Mouse (Mus musculus): ENCODE data around the gene Iqcd. TPM values are rescaled to one million over a fixed set of nuclear protein-coding genes. Genes with fewer than 3 reads are reported as not detected.
A peak's percentile ranks its signal among the peaks of the same experiment; 100 is the strongest.

Iqcd gene
- polyA plus RNA-seq, 2 experiments, result 0.12 to 1.4 TPM

DNA sequence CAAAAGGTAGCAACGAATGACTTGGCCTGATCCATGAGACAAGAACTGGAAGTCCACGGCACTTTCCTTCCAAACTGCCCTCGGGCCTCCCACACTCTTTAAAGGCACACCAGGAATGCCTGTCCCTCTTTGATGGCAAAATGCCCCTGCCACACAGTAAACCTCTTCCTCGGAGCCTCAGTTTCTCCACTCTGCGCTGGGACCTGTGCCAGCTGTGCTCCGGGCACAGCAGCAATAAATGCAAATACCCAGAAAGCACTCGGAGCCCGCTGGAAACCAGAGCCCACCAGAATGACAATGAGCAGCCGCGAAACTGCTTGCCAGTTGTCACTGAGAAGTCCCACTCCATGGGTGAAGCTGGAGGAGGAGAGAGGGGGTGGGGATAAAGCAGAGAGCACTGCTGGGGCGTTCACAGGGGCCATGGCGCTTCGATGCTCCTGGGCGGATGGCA, 21.0 kb upstream of the Iqcd start:
- Histone ChIP-seq H3K27ac (replicated peaks; ENCODE audit: low read depth, low read length) (peak overlapping the region; percentile 84), H3K9me3 (ENCODE audit: control insufficient read depth, low read length) (no peaks in the 10 kb centered on the region), H3K27me3 (ENCODE audit: control insufficient read depth, insufficient read depth, low read length) (no peaks in the 10 kb centered on the region), H3K4me2 (replicated peaks; ENCODE audit: low read depth, low read length, severe bottlenecking) (peak overlapping the region; percentile 8; the same call in 1 of the 2 replicates), H3K4me1 (ENCODE audit: control insufficient read depth, insufficient read depth, low read length) (peaks cover 92% of the 10 kb centered on the region), H3K9ac (ENCODE audit: low read depth, low read length, severe bottlenecking) (peak overlapping the region; percentile 28), H3K36me3 (ENCODE audit: control insufficient read depth, insufficient read depth, low read length) (no peaks in the 10 kb centered on the region), H3K4me3 (replicated peaks; ENCODE audit: low read length) (no peak overlapping the region)
- no peak for DNase-seq (ENCODE audit: low spot score)
- 22% methylated on average over 14 of the region's 14 CpGs for WGBS
- no peak for TF ChIP-seq POLR2A (IDR thresholded peaks at IDR 0.05; ENCODE audit: borderline replicate concordance, extremely low read depth, insufficient read depth, insufficient read length)
- no peak for ATAC-seq (ENCODE audit: low FRiP score, low read depth)

DNA sequence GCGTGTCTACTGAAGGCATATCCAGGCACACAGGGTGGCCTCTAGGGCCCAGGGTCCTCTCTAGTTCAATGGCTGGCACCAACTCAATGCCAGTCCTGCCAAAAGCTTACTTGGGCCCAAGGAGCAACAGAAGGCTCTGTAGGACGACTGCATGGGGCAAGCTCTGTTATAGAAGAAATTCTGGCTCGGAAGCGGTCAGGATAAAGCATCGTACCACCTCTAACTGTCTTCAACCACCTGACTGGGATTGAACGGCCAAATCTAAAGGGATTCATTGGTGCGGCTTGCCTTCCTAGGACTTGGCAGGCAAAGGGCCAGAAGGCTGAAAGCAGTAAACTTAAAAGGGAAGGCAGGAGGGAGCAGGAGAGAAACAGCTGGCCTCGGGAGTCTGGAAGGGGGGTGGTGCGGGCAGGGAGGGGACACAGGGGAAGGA, 20.5 kb upstream of the Iqcd start:
- no peak for TF ChIP-seq POLR2A (IDR thresholded peaks at IDR 0.05; ENCODE audit: borderline replicate concordance, extremely low read depth, insufficient read depth, insufficient read length)

DNA sequence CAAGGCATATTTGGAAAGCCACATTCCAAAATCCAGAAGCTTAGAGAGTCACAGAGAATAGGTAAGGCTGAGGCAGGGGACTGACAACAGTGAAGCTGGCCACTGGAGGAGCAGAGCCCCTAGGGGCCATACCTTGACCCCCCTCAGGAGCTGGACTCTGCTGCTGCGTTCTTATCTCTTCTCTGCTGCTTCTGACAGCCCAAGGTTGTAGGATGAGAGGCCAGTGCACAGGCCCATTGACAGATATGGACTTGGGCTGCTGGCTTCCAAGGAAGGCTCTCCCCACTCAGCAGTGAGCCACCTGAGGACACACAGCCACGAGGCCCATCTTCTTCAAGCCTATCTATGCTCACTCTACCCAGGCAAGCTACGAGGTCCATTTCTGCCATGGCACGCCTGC, 19.9 kb upstream of the Iqcd start:
- H3K4me1 ChIP-seq (ENCODE audit: control insufficient read depth, insufficient read depth, low read length), result peaks cover 81% of the 10 kb centered on the region
- no peak overlapping the region for H3K4me3 ChIP-seq (replicated peaks; ENCODE audit: low read length)
- TF ChIP-seq POLR2A (IDR thresholded peaks at IDR 0.05; ENCODE audit: borderline replicate concordance, extremely low read depth, insufficient read depth, insufficient read length), result no peak
- H3K27me3 ChIP-seq (ENCODE audit: control insufficient read depth, insufficient read depth, low read length), result no peaks in the 10 kb centered on the region
- H3K4me2 ChIP-seq (replicated peaks; ENCODE audit: low read depth, low read length, severe bottlenecking), result no peak overlapping the region
- no peaks in the 10 kb centered on the region for H3K36me3 ChIP-seq (ENCODE audit: control insufficient read depth, insufficient read depth, low read length)
- H3K9ac ChIP-seq (ENCODE audit: low read depth, low read length, severe bottlenecking), result no peak overlapping the region
- ATAC-seq (ENCODE audit: low FRiP score, low read depth), result no peak
- no peaks in the 10 kb centered on the region for H3K9me3 ChIP-seq (ENCODE audit: control insufficient read depth, low read length)
- H3K27ac ChIP-seq (replicated peaks; ENCODE audit: low read depth, low read length), result peak overlapping the region; percentile 84
- WGBS, result 77% methylated on average over 4 of the region's 4 CpGs
- no peak for DNase-seq (ENCODE audit: low spot score)

More for the DNA sequence above, 20.5 kb upstream of the Iqcd start:
- Histone ChIP-seq H3K4me2 (replicated peaks; ENCODE audit: low read depth, low read length, severe bottlenecking) (peak overlapping the region; percentile 8), H3K9ac (ENCODE audit: low read depth, low read length, severe bottlenecking) (peak overlapping the region; percentile 3; the same call in 1 of the 2 replicates), H3K36me3 (ENCODE audit: control insufficient read depth, insufficient read depth, low read length) (no peaks in the 10 kb centered on the region), H3K9me3 (ENCODE audit: control insufficient read depth, low read length) (no peaks in the 10 kb centered on the region), H3K4me3 (replicated peaks; ENCODE audit: low read length) (no peak overlapping the region), H3K27ac (replicated peaks; ENCODE audit: low read depth, low read length) (peak overlapping the region; percentile 84), H3K27me3 (ENCODE audit: control insufficient read depth, insufficient read depth, low read length) (no peaks in the 10 kb centered on the region), H3K4me1 (ENCODE audit: control insufficient read depth, insufficient read depth, low read length) (peaks cover 87% of the 10 kb centered on the region)
- 16% methylated on average over 9 of the region's 9 CpGs for WGBS
- no peak for ATAC-seq (ENCODE audit: low FRiP score, low read depth)
- DNase-seq (ENCODE audit: low spot score), result peak; percentile 64

DNA sequence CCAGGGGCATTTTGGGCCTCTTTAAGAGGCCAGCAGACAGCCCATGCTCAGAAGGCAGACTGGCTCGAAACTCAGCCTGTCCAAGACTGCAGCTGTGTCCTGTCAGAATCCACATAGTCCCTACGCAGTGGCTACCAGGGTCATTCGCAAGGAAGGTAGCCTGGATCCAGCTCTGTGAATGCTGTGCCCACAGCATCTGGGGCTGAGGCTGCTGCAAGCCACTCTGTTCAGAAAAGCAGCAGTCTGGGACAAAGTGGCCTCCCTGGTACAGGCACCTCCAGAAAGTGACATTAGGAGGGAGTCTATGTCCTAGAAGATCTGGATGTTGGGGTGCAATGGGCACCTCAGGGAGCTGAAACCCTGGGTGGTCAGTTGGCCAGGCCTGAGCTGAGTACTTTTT, 19.0 kb upstream of the Iqcd start:
- Histone ChIP-seq H3K9me3 (ENCODE audit: control insufficient read depth, low read length) (no peaks in the 10 kb centered on the region), H3K4me3 (replicated peaks; ENCODE audit: low read length) (no peak overlapping the region), H3K4me2 (replicated peaks; ENCODE audit: low read depth, low read length, severe bottlenecking) (no peak overlapping the region), H3K9ac (ENCODE audit: low read depth, low read length, severe bottlenecking) (no peak overlapping the region), H3K4me1 (ENCODE audit: control insufficient read depth, insufficient read depth, low read length) (peaks cover 75% of the 10 kb centered on the region), H3K27ac (replicated peaks; ENCODE audit: low read depth, low read length) (no peak overlapping the region), H3K27me3 (ENCODE audit: control insufficient read depth, insufficient read depth, low read length) (no peaks in the 10 kb centered on the region), H3K36me3 (ENCODE audit: control insufficient read depth, insufficient read depth, low read length) (no peaks in the 10 kb centered on the region)
- 78% methylated on average over 3 of the region's 3 CpGs for WGBS
- no peak for TF ChIP-seq POLR2A (IDR thresholded peaks at IDR 0.05; ENCODE audit: borderline replicate concordance, extremely low read depth, insufficient read depth, insufficient read length)
- ATAC-seq (ENCODE audit: low FRiP score, low read depth) (no peak), DNase-seq (ENCODE audit: low spot score) (no peak)

DNA sequence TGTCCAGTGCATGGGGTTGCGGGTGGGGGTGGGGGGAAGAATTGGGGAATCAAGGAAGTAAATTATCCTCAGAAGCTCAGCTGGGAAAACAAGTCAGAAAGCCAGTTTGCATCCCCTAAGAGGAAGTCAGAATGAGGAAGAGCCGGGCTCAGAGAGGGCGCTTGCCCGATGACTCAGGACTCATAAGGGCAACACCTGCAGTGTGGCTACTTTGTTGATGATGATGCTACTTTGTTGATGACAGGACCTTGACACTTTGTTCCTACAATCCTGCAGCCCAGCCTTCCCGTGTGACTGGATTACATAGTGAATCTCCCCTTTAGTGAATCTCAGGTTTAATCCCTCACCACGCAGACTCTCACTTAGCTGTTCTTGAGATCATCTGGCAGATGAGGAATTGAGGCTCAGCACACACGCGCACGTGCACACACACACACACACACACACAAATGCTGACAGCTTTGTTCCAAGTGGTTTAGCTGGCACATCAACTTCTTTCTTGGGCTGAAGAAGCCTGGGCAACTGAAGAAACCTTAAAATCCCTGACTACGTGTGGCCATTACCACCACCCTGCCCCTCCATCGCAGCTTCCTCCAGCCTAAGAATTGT, 18.4 kb upstream of the Iqcd start:
- DNase-seq (ENCODE audit: low spot score), result no peak
- Histone ChIP-seq H3K9me3 (ENCODE audit: control insufficient read depth, low read length) (no peaks in the 10 kb centered on the region), H3K36me3 (ENCODE audit: control insufficient read depth, insufficient read depth, low read length) (no peaks in the 10 kb centered on the region), H3K27me3 (ENCODE audit: control insufficient read depth, insufficient read depth, low read length) (no peaks in the 10 kb centered on the region), H3K4me3 (replicated peaks; ENCODE audit: low read length) (no peak overlapping the region), H3K4me2 (replicated peaks; ENCODE audit: low read depth, low read length, severe bottlenecking) (no peak overlapping the region; the same call in 1 of the 2 replicates), H3K4me1 (ENCODE audit: control insufficient read depth, insufficient read depth, low read length) (peaks cover 69% of the 10 kb centered on the region), H3K9ac (ENCODE audit: low read depth, low read length, severe bottlenecking) (no peak overlapping the region), H3K27ac (replicated peaks; ENCODE audit: low read depth, low read length) (peak overlapping the region; percentile 72)
- 72% methylated on average over 11 of the region's 11 CpGs for WGBS
- no peak for TF ChIP-seq POLR2A (IDR thresholded peaks at IDR 0.05; ENCODE audit: borderline replicate concordance, extremely low read depth, insufficient read depth, insufficient read length)
- ATAC-seq (ENCODE audit: low FRiP score, low read depth), result no peak

Data from limb, embryonic 14.5 days (tissue).